Mouse (Mus musculus) midbrain, embryonic 11.5 days (tissue): ENCODE measurements around the gene Rptn. TPM values are rescaled to one million over a fixed set of nuclear protein-coding genes. Genes with fewer than 3 reads are reported as not detected.
"Not testable (repeated sequence)": the region's sequence is repeated elsewhere in the genome, so short reads cannot be mapped to it uniquely, and the experiment has no call there.

Experiments
- ATAC-seq: fragments of 200-750 bp; cut with Nextera tagmentation; 2 replicates; pipeline ENCODE4 v1.8.0; 2017; ENCODE audit warnings: moderate TSS enrichment, moderate library complexity; ENCODE audit not compliant: low FRiP score
- DNase-seq: peaks from one replicate; pipeline ENCODE4 v3.0.0; 2015; ENCODE audit warnings: low spot score; ENCODE audit errors: missing footprints
- H3K27ac ChIP-seq: fragments of 300-500 bp; sonication (generic); 2 replicates; pipeline ENCODE4 v1.5.1; 2014; ENCODE audit warnings: low read depth, low read length
- H3K27me3 ChIP-seq: fragments of 300-500 bp; sonication (generic); 2 replicates; pipeline ENCODE4 v1.6.1; 2014; ENCODE audit warnings: mild to moderate bottlenecking, low read length, moderate library complexity, mixed read lengths; ENCODE audit not compliant: control insufficient read depth, insufficient read depth
- H3K36me3 ChIP-seq: fragments of 300-500 bp; sonication (generic); 2 replicates; pipeline ENCODE4 v1.6.1; 2014; ENCODE audit warnings: mild to moderate bottlenecking, low read length, moderate library complexity, mixed read lengths; ENCODE audit not compliant: control insufficient read depth, insufficient read depth
- H3K4me1 ChIP-seq: fragments of 300-500 bp; sonication (generic); 2 replicates; pipeline ENCODE4 v1.6.1; 2014; ENCODE audit warnings: low read length; ENCODE audit not compliant: control insufficient read depth, insufficient read depth
- H3K4me2 ChIP-seq: fragments of 300-500 bp; sonication (generic); 2 replicates; pipeline ENCODE4 v1.6.1; 2014; ENCODE audit warnings: mild to moderate bottlenecking, moderate library complexity
- H3K4me3 ChIP-seq: fragments of 300-500 bp; sonication (generic); 2 replicates; pipeline ENCODE4 v1.5.1; 2014; ENCODE audit warnings: low read depth, low read length
- H3K9ac ChIP-seq: fragments of 300-500 bp; sonication (generic); 2 replicates; pipeline ENCODE4 v1.6.1; 2014; ENCODE audit warnings: low read length
- H3K9me3 ChIP-seq: fragments of 300-500 bp; sonication (generic); 2 replicates; pipeline ENCODE4 v1.6.1; 2016; ENCODE audit warnings: low read length; ENCODE audit not compliant: control insufficient read depth
- WGBS: fragments of 180-500 bp; shearing (Covaris S2); extraction: QIAGEN DNeasy Blood & Tissue Kit; methylation state at CpG from one replicate; pipeline ENCODE4 v1.1.7; 2014; 5-methylcytosine and 5-hydroxymethylcytosine counted together
- microRNA-seq: library from miRNA; unstranded; fragments of <30 nt; microRNA quantifications from one replicate; pipeline ENCODE4, GENCODE M21; 2017
- polyA plus RNA-seq: library from polyadenylated mRNA; unstranded; fragments of >200 nt; fragmentation: Nextera tagmentation; extraction: Ambion mirVana; gene quantifications from 2 replicates; pipeline ENCODE4 v1.2.1, GENCODE M21; 2014

Gene Rptn
- polyA plus RNA-seq, 1 experiment from 2014 or later: not detected

DNA sequence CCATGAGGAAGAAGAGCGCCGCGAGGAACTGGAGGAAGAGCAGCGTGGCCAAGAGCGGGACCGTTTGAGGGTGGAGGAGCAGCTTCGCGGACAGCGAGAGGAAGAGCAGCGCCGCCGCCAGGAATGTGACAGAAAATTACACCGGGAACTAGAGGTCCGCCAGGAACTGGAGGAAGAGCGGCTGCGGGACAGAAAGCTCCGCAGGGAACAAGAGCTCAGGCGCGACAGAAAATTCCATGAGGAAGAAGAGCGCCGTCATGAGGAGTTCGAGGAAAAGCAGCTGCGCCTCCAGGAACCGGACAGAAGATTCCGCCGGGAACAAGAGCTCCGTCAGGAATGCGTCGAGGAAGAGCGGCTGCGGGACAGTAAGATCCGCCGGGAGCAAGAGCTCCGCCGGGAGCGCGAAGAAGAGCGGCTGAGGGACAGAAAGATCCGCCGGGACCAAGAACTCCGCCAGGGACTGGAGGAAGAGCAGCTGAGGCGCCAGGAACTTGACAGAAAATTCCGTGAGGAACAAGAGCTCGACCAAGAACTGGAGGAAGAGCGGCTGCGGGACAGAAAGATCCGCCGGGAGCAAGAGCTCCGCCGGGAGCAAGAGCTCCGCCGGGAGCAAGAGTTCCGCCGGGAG is 52.7 kb downstream of the Rptn start:
- Histone ChIP-seq H3K9me3 (no peaks in the 10 kb centered on the region), H3K4me1 (peaks cover 4% of the 10 kb centered on the region), H3K36me3 (no peaks in the 10 kb centered on the region), H3K4me3 (peak overlapping the region; percentile 53), H3K27me3 (peaks cover 40% of the 10 kb centered on the region), H3K9ac (peak overlapping the region; percentile 45), H3K27ac (no peak overlapping the region), H3K4me2 (peak overlapping the region; percentile 82)
- no peak for ATAC-seq
- WGBS: under 1% methylated on average over 54 of the region's 54 CpGs
- DNase-seq: peak; percentile 97

DNA sequence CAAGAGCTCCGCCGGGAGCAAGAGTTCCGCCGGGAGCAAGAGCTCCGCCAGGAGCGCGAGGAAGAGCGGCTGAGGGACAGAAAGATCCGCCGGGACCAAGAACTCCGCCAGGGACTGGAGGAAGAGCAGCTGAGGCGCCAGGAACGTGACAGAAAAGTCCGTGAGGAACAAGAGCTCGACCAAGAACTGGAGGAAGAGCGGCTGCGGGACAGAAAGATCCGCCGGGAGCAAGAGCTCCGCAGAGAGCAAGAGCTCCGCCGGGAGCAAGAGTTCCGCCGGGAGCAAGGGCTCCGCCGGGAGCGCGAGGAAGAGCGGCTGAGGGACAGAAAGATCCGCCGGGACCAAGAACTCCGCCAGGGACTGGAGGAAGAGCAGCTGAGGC is 53.2 kb downstream of the Rptn start:
- H3K4me1 ChIP-seq, H3K36me3 ChIP-seq, H3K27ac ChIP-seq, H3K9me3 ChIP-seq, DNase-seq, ATAC-seq: not testable (repeated sequence)
- Histone ChIP-seq H3K9ac (peak overlapping the region; percentile 45), H3K27me3 (peaks cover 40% of the 10 kb centered on the region), H3K4me2 (peak overlapping the region; percentile 82), H3K4me3 (peak overlapping the region; percentile 53)
- 2% methylated on average over 32 of the region's 32 CpGs for WGBS

DNA sequence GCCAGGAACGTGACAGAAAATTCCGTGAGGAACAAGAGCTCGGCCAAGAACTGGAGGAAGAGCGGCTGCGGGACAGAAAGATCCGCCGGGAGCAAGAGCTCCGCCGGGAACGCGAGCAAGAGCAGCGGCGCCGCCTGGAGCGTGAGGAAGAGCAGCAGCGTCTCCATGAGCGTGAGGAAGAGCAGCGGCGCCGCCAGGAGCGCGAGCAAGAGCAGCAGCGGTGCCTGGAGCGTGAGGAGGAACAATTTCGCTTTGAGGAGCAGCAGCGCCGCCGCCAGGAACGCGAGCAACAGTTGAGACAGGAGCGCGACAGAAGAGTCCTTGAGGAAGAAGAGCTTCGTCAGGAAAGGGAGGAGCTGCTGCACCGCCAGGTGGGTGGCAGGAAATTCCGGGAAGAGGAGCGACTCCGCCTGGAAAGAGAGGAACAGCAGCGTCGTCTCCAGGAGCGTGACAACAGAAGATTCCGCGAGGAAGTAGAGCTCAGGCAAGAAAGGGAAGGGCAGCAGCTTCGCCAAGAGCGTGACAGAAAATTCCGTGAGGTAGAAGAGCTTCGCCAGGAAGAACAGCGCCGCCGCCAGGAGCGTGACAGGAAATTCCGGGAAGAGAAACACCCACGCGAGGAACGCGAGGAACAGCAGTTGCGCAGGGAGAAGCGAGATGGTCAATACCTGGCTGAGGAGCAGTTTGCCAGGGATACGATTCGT is 53.8 kb downstream of the Rptn start:
- H3K4me1 ChIP-seq: peaks cover 4% of the 10 kb centered on the region
- H3K36me3 ChIP-seq: no peaks in the 10 kb centered on the region
- DNase-seq (peak; percentile 97), ATAC-seq (peak; percentile 77)
- peak overlapping the region; percentile 53 for H3K4me3 ChIP-seq
- H3K9ac ChIP-seq: peak overlapping the region; percentile 45
- H3K4me2 ChIP-seq: peak overlapping the region; percentile 82
- peaks cover 39% of the 10 kb centered on the region for H3K27me3 ChIP-seq
- H3K9me3 ChIP-seq: no peaks in the 10 kb centered on the region
- WGBS: under 1% methylated on average over 59 of the region's 59 CpGs
- no peak overlapping the region for H3K27ac ChIP-seq

Small RNAs within 50 kb of the gene (microRNA-seq; reads per million reads assigned to microRNA genes)
- gene Gm22752 (not detected), gene Gm44353 (not detected)

Other genes with a start within 250 kb of the Rptn start
- gene Crnn, start 248.9 kb upstream of the Rptn start, polyA plus RNA-seq: not detected in 2 replicates
- not detected in 2 replicates for gene Flg2, start 196.4 kb upstream of the Rptn start, polyA plus RNA-seq
- gene Flg, start 120.2 kb upstream of the Rptn start, polyA plus RNA-seq: not detected in 2 replicates
- not detected in 2 replicates for gene Hrnr, start 74.0 kb upstream of the Rptn start, polyA plus RNA-seq
- 0.44 and 1.1 TPM in 2 replicates for gene Tchh, start 48.6 kb downstream of the Rptn start, polyA plus RNA-seq
- not detected in 2 replicates for gene Tchhl1, start 75.1 kb downstream of the Rptn start, polyA plus RNA-seq
- 351 and 358 TPM in 2 replicates for gene S100a11, start 126.8 kb downstream of the Rptn start, polyA plus RNA-seq
- gene S100a10, start 161.4 kb downstream of the Rptn start, polyA plus RNA-seq: 181 and 187 TPM in 2 replicates